Mouse (Mus musculus) right cerebral cortex, adult 18-20 months (tissue): Measurements from ENCODE around the gene Stat2.

Experiments
- DNase-seq: peaks from one replicate; pipeline ENCODE4 v3.0.0; 2022; ENCODE audit warnings: mixed read lengths

Stat2 gene

DNA sequence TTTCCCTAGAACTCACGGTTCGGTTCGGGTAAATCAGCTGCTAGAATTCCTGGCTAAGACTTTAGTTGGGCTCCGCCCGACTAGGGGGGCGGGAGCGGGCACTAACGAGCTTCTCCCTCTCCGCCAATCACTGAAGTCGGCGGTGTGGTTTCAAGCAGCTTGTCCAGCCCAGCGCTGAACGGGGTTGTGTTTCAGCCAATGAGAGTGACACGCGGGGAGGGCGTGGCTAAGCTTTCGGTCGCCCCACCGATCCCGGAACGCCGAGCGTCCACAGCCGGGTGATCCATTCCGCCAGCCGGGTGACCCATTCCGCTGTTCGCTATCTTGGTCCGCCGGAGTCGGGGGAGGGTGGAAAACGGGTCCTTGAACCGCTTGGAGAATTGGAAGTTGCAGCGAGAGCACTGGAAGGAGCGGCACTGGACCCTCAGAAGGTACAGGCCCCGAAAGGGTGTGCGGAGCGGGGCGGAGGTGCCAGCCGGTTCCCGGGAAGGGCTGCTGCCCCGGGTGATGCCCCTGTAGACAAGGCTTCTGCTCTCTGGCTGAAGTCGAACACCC lies at the start of gene Stat2:
Gene Stat2 (plus strand): TSS at position 273 of the 555 bp plus-strand sequence.
- DNase-seq, result peak; percentile 98

DNA sequence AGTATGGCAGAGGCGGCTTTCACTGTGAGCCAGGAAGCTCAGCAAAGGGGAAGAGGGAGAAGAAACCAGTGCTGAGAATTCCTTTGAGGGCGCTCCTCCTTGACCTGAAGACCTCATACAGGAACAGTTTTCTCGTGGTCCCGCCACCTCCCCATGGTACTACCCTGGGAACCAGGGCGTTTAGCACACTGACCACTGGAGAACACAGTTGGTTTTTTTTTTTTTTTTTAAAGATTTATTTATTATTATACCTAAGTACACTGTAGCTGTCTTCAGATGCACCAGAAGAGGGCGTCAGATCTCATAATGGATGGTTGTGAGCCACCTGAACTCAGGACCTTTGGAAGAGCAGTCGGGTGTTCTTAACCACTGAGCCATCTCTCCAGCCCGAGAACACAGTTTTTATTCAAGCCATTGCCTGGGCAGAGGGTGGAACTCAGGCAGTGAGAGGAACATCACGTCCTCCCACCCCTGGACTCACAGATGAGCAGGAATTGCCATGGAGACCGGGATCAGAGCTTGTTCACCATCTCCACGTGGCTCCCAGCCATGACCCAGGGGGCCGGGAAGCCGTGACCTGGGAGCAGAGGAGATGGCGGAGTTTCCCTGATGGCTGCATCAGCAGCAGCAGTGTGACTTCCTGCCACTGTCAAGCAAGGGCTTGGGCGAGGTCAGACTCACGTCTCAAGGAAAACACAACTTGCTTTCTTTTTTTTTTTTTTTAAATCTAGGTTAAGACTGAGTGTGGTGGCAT lies 48.6 kb upstream of the Stat2 start:
- no peak for DNase-seq

DNA sequence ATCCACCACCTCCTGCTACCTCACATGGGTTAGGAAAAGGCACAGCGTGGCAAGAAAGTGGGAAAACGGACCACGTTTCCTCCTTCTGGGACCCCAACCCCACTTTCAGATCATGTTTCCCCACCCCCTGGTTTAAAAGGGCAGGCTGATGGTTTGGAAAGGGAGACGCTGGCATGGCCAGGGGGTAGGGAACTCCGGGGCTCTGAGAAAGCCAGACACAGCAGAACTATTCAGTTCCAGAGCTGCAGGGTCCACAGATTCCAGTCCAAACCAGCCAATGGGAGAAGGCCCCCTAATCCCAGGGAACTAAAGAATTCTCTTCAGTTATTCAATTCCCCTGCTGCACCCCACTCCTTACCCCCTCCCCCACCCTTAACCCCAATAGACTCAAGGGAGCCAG lies 45.3 kb upstream of the Stat2 start:
- DNase-seq, result no peak

DNA sequence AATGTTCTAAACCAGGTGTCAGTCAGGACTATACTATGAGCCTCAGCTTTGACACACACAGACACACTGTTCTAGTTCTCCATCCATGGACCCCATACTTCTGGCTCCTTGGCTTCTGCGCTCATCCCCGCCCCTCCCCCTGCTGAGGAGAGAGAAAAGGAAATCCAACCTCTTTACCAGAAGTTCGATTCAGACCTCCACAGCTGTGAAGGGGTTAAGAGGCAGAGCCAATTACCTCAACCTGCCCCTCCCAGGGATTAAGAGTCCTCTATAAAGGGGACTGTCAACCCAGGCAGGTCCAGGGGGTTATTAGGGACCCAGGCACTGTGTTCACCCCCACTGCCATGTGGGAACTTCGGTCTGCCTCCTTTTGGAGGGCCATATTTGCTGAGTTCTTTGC lies 44.8 kb upstream of the Stat2 start, which contains the start of gene Mip:
Gene Mip (plus strand): TSS at position 301 of the 400 bp plus-strand sequence.
- no peak for DNase-seq

DNA sequence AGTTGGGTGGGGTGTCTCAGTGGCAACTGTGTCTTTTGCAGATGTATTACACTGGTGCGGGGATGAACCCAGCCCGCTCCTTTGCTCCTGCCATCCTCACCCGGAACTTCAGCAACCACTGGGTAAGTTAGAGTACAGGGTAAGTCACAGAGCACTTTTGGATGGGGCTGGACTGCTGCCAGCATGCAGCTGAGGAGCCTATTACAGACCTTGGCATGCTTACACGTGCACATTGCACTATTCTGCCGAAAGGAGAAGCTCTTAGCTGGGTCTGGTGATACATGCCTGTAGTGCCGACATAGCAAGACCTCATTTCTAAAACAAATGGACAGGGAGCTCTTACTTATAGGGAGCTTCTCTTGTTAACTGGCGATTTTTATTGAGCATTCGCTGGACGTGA lies 42.8 kb upstream of the Stat2 start:
- DNase-seq, result no peak

DNA sequence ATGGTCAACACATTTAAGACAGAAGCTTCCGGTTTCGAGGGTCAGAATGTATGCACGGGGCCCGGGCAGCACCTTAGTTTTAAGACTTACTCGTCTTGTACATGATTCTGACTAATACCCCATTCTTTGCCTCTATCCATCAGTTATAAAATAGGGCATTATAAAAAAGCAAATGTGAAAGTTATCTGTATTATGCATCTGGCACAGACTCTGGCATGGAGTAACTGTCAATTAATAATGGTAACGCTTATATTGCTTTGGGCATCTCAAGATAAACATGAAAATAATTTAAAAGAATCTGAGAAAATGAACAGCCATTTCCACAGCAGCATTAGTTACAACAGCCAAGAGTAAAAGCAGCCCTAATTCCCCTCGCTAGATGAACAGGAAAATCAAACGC lies 42.4 kb upstream of the Stat2 start:
- DNase-seq, result no peak

DNA sequence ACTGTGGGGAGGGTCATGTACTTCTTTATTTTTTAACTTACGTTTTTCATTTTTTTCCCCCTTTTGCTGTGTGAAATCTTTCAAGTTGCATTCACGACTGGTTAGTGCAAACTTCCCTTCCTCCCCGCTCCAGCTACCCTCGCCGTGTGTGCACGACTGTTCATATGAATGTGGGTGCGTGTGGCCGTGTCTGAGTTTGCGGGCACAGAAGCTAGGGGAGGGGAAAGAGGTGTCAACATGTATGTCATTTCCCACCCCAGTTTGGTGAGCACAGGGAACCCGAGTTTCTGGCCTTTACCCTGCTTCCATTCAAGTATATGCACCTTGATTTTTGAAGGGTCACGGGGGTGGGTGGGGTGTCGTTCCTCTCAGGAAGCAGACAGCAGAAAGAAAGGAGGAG lies 39.8 kb upstream of the Stat2 start:
- no peak for DNase-seq

DNA sequence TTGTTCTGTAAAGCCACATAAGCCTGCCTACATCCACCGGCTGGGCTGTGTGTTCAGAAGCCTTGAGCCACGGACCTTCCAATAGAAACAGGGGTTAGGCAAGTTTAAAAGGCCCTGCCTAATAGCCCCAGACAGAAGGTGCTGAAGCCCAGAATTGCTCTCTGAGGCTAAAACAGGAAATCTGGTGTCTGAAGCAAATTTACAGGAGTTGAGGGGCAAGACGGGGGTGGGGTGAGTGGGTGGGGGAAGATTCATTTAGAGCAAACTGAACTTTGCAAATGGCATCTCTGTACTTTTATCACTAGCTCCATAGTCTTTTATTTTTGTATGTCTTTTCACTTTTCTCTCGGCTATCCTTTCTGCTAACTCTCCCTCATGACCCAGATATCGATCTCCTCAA lies 39.2 kb upstream of the Stat2 start:
- no peak for DNase-seq

DNA sequence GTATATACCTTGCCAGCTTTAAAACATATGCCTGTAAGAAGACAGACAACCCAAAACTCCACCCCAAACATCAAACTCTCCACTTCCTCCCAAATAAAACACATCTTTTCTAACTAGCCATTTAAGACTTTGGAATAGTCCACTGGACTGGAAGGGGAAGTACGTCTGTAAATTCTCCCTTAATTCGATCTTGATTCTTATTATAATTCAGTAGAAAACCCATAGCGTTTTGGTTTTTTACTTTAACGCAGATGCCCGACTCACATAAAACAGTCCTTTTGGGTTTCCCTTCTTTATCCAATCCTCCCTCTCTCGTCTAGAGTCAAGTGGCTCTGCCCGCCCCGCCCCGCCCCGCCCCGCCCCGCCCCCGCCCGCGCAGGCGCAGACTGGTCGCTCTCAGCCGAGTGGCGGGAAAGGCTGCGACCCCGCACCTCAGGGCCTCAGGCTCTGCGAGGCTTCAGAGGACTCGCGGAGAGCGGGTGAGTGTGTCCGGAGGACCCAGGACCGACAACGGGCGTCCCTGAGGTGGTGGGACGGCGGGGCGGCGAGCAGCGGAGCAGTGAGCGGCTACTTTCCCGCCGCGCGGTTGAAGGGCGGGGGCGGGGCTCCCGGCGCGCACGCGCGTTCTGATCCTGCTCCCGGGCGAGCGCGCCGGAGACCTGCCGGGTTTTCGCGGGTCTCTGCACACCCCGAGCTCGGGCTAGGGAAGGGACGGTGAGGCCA lies 38.5 kb upstream of the Stat2 start, which contains the start of gene Timeless:
Gene Timeless (plus strand): TSS at position 369 of the 723 bp plus-strand sequence.
- DNase-seq, result peak; percentile 86

DNA sequence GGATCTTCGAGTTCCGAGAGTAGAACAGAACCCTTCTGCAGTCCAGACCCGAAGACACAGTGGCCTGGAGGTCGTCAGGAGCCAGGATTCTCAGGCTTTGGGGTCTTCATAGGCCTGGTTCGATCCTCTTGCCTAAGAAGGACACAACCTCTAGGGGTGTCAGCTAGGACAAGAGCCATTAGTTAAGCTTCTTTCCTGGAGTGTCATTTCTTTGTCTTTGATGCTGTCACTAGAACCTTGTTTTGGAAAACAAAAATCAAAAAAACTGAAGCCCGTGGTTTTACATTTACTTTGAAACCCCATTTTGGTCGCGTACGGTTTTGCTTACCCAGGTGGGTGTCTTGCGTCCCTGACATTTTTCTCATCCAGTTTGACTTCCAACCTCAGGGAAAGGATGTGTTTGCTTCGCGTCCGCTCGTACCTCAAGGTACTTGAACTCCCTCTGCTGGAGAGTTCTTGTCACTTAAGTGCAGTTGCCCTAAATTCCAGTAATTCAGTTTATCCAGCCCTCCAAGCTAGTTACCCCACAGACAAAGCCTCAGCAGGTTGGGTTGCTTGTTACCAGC lies 37.9 kb upstream of the Stat2 start:
- DNase-seq, result peak; percentile 64

DNA sequence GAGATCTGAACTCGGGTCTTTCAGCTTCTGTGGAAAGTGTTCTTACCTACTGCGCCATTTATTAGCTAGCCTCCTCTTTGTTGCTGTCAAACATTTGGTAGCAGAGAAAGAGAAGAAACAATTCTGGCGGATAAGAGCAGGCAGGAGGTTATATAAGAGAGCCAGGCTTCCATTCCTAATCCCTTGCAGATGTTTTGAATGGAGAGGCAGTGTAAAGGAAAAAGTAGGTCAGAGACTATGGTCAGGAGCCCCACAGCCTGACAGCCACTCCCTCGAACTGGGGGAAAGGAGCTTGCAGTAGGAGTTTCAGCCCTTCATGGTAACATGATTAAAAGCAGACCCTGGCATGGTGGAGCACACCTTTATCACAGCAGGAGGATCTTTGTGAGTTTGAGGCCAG lies 34.0 kb upstream of the Stat2 start:
- DNase-seq, result no peak

DNA sequence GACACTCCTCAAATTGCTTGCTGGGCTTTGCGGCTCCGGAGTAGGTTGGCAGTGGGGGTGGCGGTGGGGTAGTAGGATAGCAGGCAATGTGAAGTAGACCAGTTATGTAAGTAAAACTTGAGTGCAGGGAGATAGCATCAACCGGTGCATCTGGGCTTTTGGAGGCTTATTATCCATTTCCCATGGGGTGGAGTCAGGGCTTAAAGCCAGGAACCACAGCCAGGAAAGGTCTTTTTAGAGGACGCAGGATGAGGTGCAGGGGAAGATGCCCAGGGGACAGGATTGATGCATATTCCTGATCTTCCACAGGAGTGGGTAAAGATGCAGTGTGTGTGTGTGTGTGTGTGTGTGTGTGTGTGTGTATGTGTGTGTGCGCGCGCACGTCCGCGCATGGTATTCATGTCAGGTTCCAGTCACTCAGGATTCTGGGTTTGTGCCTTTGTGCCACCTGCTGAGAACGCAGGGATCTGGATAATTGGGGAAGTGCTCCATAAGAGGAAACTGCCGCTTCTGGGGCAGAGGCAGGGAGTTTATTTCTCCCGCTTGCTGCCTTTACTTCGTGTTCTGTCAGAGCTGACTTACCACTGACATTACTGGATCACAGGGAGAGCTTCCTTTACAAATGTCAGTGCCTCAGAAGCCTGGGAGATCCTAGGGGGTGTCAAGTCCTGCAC lies 32.4 kb upstream of the Stat2 start:
- peak; percentile 50 for DNase-seq

DNA sequence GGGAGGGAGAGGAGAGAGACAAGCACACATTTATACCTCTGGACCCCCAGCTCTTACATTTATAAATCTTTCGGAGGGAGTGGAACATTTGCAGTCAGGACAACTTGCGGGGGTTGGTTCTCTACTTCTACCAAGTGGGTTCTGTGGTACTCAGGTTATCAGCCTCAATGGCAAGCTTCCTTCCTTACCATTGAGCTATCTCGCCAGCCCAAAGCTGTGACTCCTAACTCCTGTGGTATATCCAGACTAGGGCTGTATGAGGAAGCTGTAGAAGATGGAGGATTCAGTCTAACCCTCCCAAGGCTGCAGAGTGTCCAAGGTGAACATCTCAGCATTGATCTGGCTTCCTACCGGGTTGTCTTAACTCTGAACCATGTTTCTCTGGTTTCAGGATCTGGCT lies 31.2 kb upstream of the Stat2 start:
- no peak for DNase-seq

DNA sequence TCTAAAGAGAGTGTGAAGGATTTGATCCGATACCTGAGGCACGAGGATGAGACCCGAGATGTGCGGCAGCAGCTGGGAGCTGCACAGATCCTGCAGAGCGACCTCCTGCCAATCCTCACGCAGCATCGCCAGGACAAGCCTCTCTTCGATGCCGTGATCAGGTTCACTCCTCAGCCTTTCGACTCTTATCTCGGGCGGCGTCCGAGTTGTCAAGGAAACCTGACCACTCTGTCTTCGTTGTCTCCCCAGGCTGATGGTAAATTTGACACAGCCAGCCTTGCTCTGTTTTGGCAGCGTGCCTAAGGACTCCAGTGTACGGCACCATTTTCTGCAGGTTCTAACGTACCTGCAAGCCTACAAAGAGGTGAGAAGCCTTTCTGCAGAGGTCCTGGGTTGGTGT lies 30.2 kb upstream of the Stat2 start:
- DNase-seq, result no peak

DNA sequence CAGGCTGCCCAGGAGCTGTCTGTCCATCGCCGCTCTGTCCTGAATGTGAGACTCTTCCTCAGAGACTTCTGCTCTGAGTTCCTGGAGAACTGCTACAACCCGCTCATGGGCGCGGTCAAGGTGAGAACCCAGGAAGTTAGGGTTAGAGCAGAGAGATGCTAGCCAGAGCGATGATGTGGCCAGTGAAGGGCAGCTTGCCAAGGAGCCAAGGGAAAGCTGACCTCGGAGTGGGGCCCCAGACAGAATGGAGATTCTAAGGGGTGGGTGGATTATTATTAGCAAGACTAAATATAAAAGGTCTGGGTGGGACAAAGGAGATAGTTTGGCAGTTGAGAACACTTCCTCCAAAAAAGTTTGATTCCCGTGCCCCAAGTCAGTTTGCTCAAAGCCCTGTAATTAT lies 27.1 kb upstream of the Stat2 start:
- no peak for DNase-seq

DNA sequence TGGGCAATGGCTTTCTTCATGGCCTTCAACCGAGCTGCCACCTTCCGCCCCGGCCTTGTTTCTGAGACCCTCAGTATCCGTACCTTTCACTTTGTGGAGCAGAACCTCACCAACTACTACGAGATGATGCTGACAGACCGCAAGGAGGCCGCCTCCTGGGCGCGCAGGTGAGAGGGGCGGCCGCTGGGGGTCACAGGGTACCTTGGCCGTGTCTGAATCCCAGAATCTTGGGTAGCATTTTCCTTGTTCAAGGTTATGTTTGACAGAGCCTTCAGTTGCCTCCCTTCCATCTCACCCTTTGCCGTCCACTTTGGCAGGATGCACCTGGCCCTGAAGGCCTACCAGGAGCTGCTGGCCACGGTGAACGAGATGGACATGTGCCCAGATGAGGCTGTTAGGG lies 26.2 kb upstream of the Stat2 start:
- DNase-seq, result no peak

DNA sequence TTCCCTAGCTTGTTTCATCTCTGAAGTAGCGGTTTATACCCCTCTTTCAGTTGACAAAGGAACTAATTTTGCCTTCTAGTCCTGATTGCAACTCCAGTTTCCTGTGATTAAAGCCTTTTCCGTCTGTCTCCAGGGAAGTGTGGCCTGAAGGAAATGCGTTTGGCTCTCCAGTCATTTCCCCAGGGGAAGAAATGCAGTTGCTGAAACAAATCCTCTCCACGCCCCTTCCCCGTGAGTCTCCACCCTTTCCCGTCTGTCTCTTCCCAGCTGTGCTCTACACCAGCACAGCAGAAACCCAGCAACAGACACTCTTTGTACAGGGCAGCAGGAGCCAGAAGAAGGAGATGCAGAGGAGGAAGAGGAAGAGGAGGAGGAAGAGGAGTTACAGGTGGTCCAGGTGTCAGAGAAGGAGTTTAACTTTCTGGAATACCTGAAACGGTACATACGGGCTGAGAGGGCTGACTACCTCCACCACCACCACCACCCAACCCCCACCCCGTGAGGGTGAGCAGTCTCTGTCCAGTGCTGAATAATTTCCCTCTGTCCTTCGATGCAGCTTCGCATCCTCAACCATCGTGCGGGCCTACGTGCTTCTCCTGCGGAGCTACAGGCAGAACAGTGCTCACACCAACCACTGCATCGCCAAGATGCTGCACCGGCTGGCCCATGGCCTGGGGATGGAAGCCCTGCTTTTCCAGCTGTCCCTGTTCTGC lies 23.2 kb upstream of the Stat2 start:
- no peak for DNase-seq

DNA sequence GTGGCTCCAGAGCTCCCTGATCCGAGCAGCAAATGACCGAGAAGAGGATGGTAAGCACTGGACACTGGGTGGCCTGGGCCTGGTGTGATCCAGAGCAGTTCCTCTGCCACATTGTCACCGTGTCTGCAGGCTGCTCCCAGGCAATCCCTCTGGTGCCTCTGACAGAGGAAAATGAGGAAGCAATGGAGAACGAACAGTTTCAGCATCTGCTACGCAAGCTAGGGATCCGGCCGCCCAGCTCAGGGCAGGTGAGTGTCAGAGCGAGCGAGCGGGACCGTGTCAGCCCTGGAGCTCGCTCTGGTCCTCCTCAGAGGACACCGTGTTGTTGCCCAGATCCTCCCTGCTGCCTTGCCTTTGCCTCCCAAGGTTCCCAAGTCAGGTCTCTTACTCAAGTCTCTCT lies 19.8 kb upstream of the Stat2 start:
- no peak for DNase-seq

DNA sequence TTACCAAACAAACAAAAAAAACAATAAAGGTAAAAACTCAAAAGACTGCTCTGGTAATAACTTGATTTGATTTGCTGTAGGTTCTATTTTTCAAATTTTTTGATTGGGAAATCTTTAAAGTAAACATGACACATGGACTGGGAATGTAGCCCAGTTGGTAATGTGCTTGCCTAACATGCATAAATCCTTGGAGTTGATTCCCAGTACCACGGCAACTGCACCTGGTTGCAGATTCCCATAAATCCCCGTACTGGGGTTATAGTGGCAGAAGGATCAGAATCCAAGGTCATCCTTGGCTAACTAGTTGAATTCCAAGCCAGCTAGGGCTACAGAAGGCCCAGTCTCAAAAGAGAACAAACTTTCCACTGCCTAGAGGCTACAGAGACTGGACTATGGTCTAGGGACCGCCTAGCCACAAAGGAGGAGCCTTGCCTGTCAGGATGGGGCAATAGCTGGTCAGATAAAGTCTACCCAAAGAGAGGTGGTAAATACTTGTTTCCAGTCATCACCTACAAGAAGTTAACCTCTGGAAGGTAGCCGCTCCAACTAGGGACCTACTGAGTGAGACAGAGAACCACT lies 16.6 kb upstream of the Stat2 start, which contains the start of gene Apon:
Gene Apon (plus strand): TSS at position 420 of the 579 bp plus-strand sequence.
- no peak for DNase-seq

DNA sequence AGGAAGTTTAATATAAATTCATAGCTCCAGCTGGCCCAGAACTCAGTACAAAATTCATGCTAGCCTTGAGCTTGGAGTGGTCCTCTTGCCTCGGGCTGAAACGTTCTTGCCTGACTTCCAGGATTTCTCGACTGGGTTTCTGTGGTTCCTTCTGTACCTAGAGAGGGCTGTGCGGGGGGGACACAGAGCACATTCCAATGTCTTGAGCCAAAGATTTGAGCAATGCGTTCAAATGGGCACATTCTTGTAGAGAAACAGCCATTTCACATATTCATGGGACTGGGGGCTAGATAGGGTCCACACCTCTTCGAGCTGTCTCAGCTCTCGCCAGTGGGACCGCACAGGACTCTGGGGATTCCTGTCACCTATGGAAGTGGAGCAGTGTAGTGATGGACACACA lies 14.4 kb upstream of the Stat2 start:
- DNase-seq, result no peak

DNA sequence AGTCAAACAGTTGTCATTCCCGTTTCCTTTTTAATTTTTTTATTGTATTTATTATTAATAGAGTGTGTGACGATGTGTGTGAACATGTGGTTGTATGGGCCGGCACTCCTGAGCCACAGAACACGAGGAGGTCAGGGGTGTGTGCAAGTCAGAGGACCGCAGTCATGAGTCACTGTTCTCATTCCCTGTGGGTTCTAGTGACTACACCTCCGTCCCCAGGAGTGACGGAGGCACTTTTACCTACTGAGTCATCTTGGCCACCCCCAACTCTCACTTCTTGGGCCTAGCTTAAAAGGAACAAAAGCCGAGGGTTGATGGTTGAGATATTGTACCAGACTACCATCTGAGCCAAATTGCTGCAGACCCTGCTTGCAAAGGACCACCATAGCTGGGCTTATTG lies 14.0 kb upstream of the Stat2 start:
- DNase-seq, result peak; percentile 39

DNA sequence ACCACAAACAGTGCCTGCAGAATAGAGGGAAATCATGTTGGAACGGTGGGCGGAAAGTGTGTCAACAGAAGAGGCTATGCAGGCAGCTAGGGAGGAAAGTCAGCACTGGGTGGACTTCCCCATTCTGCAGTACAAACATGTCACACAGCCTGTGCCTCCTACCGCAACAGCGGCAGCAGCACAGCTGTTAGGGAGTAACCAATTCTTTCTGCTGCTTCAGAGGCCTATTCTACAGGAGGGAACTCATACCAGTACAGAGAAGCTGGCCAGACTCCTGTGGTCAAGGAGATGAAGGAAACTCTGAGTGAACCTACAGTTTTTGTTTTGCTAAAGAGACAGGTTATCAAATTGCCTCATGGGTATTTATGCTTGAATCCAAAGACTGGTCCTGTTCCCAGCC lies 11.4 kb upstream of the Stat2 start:
- no peak for DNase-seq
